Mouse (Mus musculus) limb, embryonic 15.5 days (tissue): Measurements from ENCODE around the gene Gm14327. TPM values are rescaled to one million over a fixed set of nuclear protein-coding genes. Genes with fewer than 3 reads are reported as not detected.
"Not testable (repeated sequence)": the region's sequence is repeated elsewhere in the genome, so short reads cannot be mapped to it uniquely, and the experiment has no call there.

ENCODE experiments used
- ATAC-seq: fragments of 200-750 bp; cut with Nextera tagmentation; 2 replicates; pipeline ENCODE4 v1.8.0; 2017; ENCODE audit warnings: low read depth, moderate TSS enrichment; ENCODE audit not compliant: insufficient number of reproducible peaks, low FRiP score, low TSS enrichment
- H3K27ac ChIP-seq: fragments of 300-500 bp; sonication (generic); 2 replicates; pipeline ENCODE4 v1.5.1; 2015; ENCODE audit warnings: moderate library complexity, mild to moderate bottlenecking, inconsistent platforms
- H3K27me3 ChIP-seq: fragments of 300-500 bp; sonication (generic); 2 replicates; pipeline ENCODE4 v1.6.1; 2015; ENCODE audit warnings: inconsistent platforms
- H3K36me3 ChIP-seq: fragments of 300-500 bp; sonication (generic); 2 replicates; pipeline ENCODE4 v1.6.1; 2015; ENCODE audit warnings: inconsistent platforms
- H3K4me1 ChIP-seq: fragments of 300-500 bp; sonication (generic); 2 replicates; pipeline ENCODE4 v1.6.1; 2015; ENCODE audit warnings: inconsistent platforms
- H3K4me2 ChIP-seq: fragments of 300-500 bp; sonication (generic); 2 replicates; pipeline ENCODE4 v1.6.1; 2015; ENCODE audit warnings: mild to moderate bottlenecking, inconsistent platforms
- H3K4me3 ChIP-seq: fragments of 300-500 bp; sonication (generic); 2 replicates; pipeline ENCODE4 v1.5.1; 2015; ENCODE audit warnings: mild to moderate bottlenecking, inconsistent platforms
- H3K9ac ChIP-seq: fragments of 300-500 bp; sonication (generic); 2 replicates; pipeline ENCODE4 v1.6.1; 2015; ENCODE audit warnings: inconsistent platforms
- H3K9me3 ChIP-seq: fragments of 300-500 bp; sonication (generic); 2 replicates; pipeline ENCODE4 v1.6.1; 2016; ENCODE audit warnings: inconsistent platforms
- WGBS: fragments of 180-500 bp; shearing (Covaris S2); methylation state at CpG from one replicate; pipeline ENCODE4 v1.1.7; 2015; 5-methylcytosine and 5-hydroxymethylcytosine counted together
- polyA plus RNA-seq: library from polyadenylated mRNA; unstranded; fragments of >200 nt; fragmentation: Nextera tagmentation; extraction: Ambion mirVana; gene quantifications from 2 replicates; pipeline ENCODE4 v1.2.1, GENCODE M21; 2015

The Gm14327 gene
- 3.0 and 3.4 TPM in 2 replicates for polyA plus RNA-seq

GRCm38 (mm10) chr2:177897046-177897578 is at the start of gene Gm14327:
Gene Gm14327, plus strand, starts transcription at chr2:177897096.
- H3K4me1 ChIP-seq, H3K4me2 ChIP-seq, H3K9me3 ChIP-seq, H3K36me3 ChIP-seq, H3K27me3 ChIP-seq, ATAC-seq, H3K27ac ChIP-seq, H3K9ac ChIP-seq: not testable (repeated sequence)
- peak within 1 kb of the TSS; percentile 30 for H3K4me3 ChIP-seq
- WGBS, result 44% methylated on average over 8 of the region's 13 CpGs

DNA sequence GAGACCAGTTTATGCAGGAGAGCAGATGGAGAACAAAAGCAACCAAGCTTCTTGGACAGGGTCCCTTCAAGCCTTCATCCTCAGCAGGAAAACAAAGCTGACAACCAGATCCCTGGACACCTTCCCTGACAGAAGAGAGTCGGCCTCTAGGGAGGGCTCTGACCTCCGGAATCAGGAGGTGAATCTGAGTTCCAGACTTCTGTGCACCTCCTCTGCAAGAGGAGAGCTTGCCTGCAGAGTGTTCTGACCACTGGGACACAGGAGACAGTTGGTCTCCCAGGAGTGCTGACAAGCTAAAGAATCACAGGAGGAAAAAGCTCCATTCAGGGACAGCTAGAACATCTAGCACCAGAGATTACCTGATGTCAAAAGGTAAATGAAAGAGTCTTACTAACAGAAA is 34.6 kb upstream of the Gm14327 start:
- not testable (repeated sequence) for H3K27me3 ChIP-seq, H3K9ac ChIP-seq, H3K36me3 ChIP-seq, ATAC-seq, H3K27ac ChIP-seq, H3K4me1 ChIP-seq, H3K4me3 ChIP-seq, H3K9me3 ChIP-seq, H3K4me2 ChIP-seq
- 87% methylated on average over 2 of the region's 2 CpGs for WGBS

GRCm38 (mm10) chr2:177887743-177888142 is 9.2 kb upstream of the Gm14327 start:
- H3K4me1 ChIP-seq, H3K9me3 ChIP-seq, H3K9ac ChIP-seq, H3K36me3 ChIP-seq, ATAC-seq, H3K27ac ChIP-seq, H3K4me2 ChIP-seq, H3K27me3 ChIP-seq, H3K4me3 ChIP-seq: not testable (repeated sequence)
- WGBS, result 89% methylated on average over 14 of the region's 14 CpGs

DNA sequence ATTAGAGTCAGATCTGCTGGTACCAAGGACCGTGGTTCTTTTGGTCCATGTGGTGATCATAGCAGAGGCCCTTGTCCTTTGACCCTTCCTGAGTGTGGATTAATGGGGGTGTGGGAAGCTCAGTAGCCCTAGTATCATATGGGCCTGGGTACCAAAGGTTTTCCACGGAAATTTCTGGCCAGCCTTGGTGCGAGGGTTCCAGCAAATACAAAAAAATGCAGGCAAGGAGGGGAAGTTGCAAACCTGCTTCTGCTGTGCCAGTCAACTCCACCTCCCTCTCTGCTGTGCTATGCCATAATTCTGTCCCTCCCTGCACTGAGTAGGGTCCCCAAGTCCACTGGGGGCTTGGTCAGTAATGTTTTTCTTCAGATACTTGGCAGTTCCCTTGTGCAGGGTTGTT is 1.3 kb downstream of the Gm14327 start:
- not testable (repeated sequence) for H3K4me2 ChIP-seq, H3K9me3 ChIP-seq, H3K27me3 ChIP-seq, ATAC-seq, H3K27ac ChIP-seq, H3K9ac ChIP-seq, H3K4me1 ChIP-seq, H3K36me3 ChIP-seq, H3K4me3 ChIP-seq
- 68% methylated on average over 2 of the region's 3 CpGs for WGBS

- not testable (repeated sequence) for H3K4me3 ChIP-seq, H3K4me1 ChIP-seq, H3K4me2 ChIP-seq, H3K9me3 ChIP-seq, H3K9ac ChIP-seq, H3K36me3 ChIP-seq, H3K27me3 ChIP-seq, ATAC-seq, H3K27ac ChIP-seq
- WGBS, result 100% methylated on average over 2 of the region's 12 CpGs
These were observed 6.4 kb downstream of the Gm14327 start for GRCm38 (mm10) chr2:177903276-177903675.

DNA sequence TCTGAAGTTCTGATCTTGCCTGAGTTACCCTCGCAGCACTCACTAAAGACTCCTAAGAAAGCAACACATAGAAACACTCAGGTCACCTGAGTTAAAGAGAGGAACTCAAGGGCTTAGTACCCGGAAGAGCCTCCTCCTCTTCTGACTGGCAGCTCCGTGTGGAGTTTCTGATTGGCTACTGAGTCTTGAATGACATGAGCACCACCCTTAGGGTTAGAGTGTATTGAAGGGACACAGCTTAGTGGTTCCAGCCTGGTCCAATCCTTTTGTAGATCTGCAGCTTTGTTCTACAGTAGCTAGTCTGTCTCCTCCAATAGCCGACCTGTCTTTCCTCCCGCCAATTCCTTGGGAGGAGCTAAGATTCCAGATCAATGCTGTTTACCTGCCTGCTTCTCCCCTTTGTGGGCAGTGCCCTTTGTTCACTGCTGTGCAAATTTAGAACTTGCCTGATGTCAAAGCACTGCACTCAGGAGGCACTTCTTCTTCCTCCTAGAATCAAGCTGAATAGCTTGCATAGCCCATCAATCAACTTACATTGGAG is 28.7 kb downstream of the Gm14327 start, which contains the start of gene Zfp972:
Zfp972 (minus strand) TSS at position 51 of the 541 bp plus-strand sequence.
- WGBS, result 63% methylated on average over 4 of the region's 5 CpGs
- not testable (repeated sequence) for H3K4me3 ChIP-seq, H3K27ac ChIP-seq, H3K27me3 ChIP-seq, H3K4me2 ChIP-seq, ATAC-seq, H3K4me1 ChIP-seq, H3K9me3 ChIP-seq, H3K36me3 ChIP-seq, H3K9ac ChIP-seq

Other genes starting within 250 kb of the Gm14327 start
- 5.4 and 7.2 TPM in 2 replicates for gene Gm14322, start 137.8 kb upstream of the Gm14327 start, polyA plus RNA-seq
- 34.5 and 36.7 TPM in 2 replicates for gene Gm14325, start 56.8 kb upstream of the Gm14327 start, polyA plus RNA-seq
- 0.35 and 0.68 TPM in 2 replicates for gene Zfp972, start 28.5 kb downstream of the Gm14327 start, polyA plus RNA-seq
- 18.0 and 18.3 TPM in 2 replicates for gene Gm14326, start 60.2 kb downstream of the Gm14327 start, polyA plus RNA-seq
- 8.9 and 10.3 TPM in 2 replicates for gene Zfp971, start 126.2 kb downstream of the Gm14327 start, polyA plus RNA-seq
- 14.2 and 15.8 TPM in 2 replicates for gene Zfp931, start 181.4 kb downstream of the Gm14327 start, polyA plus RNA-seq
- 0.38 and 0.70 TPM in 2 replicates for gene Phactr3, start 221.9 kb downstream of the Gm14327 start, polyA plus RNA-seq